32 mouse cellular contexts compared by ENCODE assay signal in genomic region chr7:43675091-43675490, GRCm38 (mm10). TPM values are rescaled to one million over a fixed set of nuclear protein-coding genes. Genes with fewer than 3 reads are reported as not detected.
"Had no signal": no experiment of that assay in that cellular context is flagged by ENCODE, and none has a peak within 500 bp of the region (broad histone marks: within the 10 kb centered on the region; RNA-seq: fewer than 3 reads in every experiment).

No protein-coding gene starts in this region.

- H3K27me3 ChIP-seq: kidney, embryonic 15.5 days; liver, embryonic 13.5 days; midbrain, embryonic 13.5 days; neural tube, embryonic 13.5 days had no signal

- H3K9ac ChIP-seq: kidney, embryonic 15.5 days; liver, embryonic 13.5 days; midbrain, embryonic 13.5 days; neural tube, embryonic 13.5 days had no signal

- ATAC-seq: midbrain, embryonic 13.5 days; midbrain, embryonic 16.5 days had no signal

- H3K27ac ChIP-seq: kidney, embryonic 15.5 days; liver, embryonic 13.5 days; midbrain, embryonic 10.5 days; midbrain, embryonic 13.5 days; neural tube, embryonic 13.5 days; stomach, postnatal 0 days had no signal

- H3K9me3 ChIP-seq: kidney, embryonic 15.5 days; liver, embryonic 13.5 days; midbrain, embryonic 13.5 days; neural tube, embryonic 13.5 days had no signal

- DNase-seq: kidney, adult 11 months; kidney, adult 8-10 months; kidney, postnatal 10 days; kidney, postnatal 36 days; liver, embryonic 13.5 days; lung, adult 2 months; lung, postnatal 14 days; lung, postnatal 4 days; thymus, adult 18-20 months; thymus, postnatal 36 days had no signal

- H3K4me3 ChIP-seq: kidney, embryonic 15.5 days; liver, embryonic 13.5 days; midbrain, embryonic 10.5 days; midbrain, embryonic 13.5 days; myocyte; neural tube, embryonic 13.5 days had no signal

RNA-seq across cellular contexts. Expression of gene Klk14, which starts 15.1 kb away (rescaled TPM):
- total RNA-seq: layer of hippocampus, adult 8-10 months; layer of hippocampus, postnatal 25 days; left cerebral cortex, adult 18-20 months; left cerebral cortex, postnatal 25 days; liver, adult 2 months; megakaryocyte progenitor cell, adult 5-6 weeks; monocyte, adult 5-6 weeks; neutrophil, adult 5-6 weeks had no signal
- polyA plus RNA-seq: kidney, embryonic 15.5 days; limb, embryonic 11.5 days; liver, adult 2 months; liver, embryonic 13.5 days; liver, embryonic 16.5 days; lung, embryonic 16.5 days; midbrain, embryonic 10.5 days; midbrain, embryonic 13.5 days; midbrain, embryonic 16.5 days; myocyte; neural tube, embryonic 13.5 days; spleen, adult 2 months had no signal

RNA-seq across cellular contexts. Expression of gene Siglece, which starts 15.1 kb away (rescaled TPM):
- polyA plus RNA-seq: myocyte; neural tube, embryonic 13.5 days had no signal

RNA-seq across cellular contexts. Expression of gene Klk13, which starts 37.3 kb away (rescaled TPM):
- total RNA-seq: layer of hippocampus, adult 8-10 months; layer of hippocampus, postnatal 25 days; left cerebral cortex, adult 18-20 months; left cerebral cortex, postnatal 25 days; liver, adult 2 months; megakaryocyte progenitor cell, adult 5-6 weeks; monocyte, adult 5-6 weeks; neutrophil, adult 5-6 weeks had no signal
- polyA plus RNA-seq: liver, adult 2 months; liver, embryonic 13.5 days; liver, embryonic 16.5 days; midbrain, embryonic 13.5 days; myocyte; neural tube, embryonic 13.5 days; small intestine, adult 2 months had no signal

RNA-seq across cellular contexts. Expression of gene Ceacam18, which starts 40.6 kb away (rescaled TPM):
- total RNA-seq: left cerebral cortex, adult 18-20 months; left cerebral cortex, postnatal 25 days; liver, adult 2 months; megakaryocyte progenitor cell, adult 5-6 weeks; monocyte, adult 5-6 weeks had no signal
- polyA plus RNA-seq: kidney, embryonic 15.5 days; limb, embryonic 11.5 days; limb, embryonic 14.5 days; liver, adult 2 months; liver, embryonic 13.5 days; lung, adult 2 months; lung, embryonic 16.5 days; midbrain, embryonic 10.5 days; midbrain, embryonic 13.5 days; myocyte; neural tube, embryonic 13.5 days; spleen, adult 2 months; stomach, embryonic 14.5 days had no signal
